Mouse (Mus musculus) layer of hippocampus, postnatal 14 days (tissue): ENCODE measurements around the gene Olfr912. TPM values are rescaled to one million over a fixed set of nuclear protein-coding genes. Genes with fewer than 3 reads are reported as not detected.

Source experiments
- DNase-seq, 2 experiments: peaks; one replicate each; pipeline ENCODE4 v3.0.0; 2021 to 2022; ENCODE audit warnings: low spot score in 2 of 2, mixed read lengths in 1 of 2
- long read RNA-seq, 2 experiments: library from polyadenylated mRNA; stranded (forward); transcript quantifications; one replicate each; pipeline ENCODE4 v2.0.0; 2021
- total RNA-seq, 2 experiments: library from RNA; stranded (reverse); gene quantifications; 2 replicates each; pipeline ENCODE4 v1.2.3; 2021

Gene Olfr912
- not detected for total RNA-seq
- long read RNA-seq, experiment 1: 0 reads
- long read RNA-seq, experiment 2: 0 reads

DNA sequence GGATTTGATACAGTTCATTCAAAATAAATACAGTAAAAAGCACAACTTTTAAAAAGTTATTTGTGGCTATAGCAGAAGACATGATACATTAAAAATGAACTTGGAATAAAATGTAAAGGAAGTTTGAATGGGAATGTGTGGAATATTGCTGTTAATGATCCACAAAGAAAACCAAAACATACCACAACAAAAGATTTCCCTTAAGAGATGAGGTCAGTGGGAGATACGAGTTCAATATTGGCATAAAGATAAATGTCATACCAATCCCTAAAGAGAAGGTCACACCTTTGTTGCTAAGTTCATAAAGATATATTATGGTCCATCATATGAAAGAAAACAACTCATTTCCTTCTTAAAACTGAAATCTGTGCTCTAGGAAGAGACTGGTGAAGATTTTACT, at the start of gene Olfr912:
Gene Olfr912 (plus strand): TSS at position 301 of the 400 bp plus-strand sequence.
- no peak for DNase-seq

DNA sequence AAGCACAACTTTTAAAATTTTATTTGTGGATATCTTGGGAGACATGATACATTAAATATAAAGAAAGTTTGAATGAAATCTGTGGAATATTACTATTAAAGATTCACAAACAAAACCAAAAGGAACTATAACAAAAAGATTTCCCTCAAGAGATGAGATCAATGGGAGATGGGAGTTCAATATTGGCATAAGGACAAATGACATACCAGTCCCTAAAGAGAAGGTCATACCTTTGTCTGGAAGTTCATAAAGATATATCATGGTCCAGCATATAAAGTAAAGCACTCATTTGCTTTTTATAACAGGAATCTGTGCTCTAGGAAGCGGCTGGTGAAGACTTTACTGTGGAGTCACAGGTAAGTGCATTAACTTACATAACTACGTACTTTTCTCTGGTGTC, 42.4 kb upstream of the Olfr912 start, which contains the start of gene Olfr910:
Gene Olfr910 (plus strand): TSS at position 301 of the 400 bp plus-strand sequence.
- no peak for DNase-seq

DNA sequence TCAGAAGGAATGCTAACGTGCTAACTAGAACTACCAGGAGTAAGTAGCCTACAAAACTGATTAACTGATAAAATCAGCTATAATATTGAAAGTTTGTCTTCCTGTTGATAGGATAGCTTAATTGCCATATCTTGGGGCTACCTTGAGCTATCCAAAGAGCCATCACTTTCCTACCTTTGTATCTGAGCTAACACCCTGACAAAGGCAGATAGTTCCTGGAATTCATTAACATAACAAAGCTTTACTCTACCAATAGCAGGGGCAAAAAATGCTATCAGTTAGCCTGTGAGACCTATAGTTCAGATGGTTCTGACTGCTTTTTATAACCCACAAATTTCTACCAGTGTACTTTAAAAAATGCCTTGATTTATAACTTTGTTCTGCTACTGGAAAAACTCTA, 11.1 kb downstream of the Olfr912 start:
- no peak for DNase-seq

DNA sequence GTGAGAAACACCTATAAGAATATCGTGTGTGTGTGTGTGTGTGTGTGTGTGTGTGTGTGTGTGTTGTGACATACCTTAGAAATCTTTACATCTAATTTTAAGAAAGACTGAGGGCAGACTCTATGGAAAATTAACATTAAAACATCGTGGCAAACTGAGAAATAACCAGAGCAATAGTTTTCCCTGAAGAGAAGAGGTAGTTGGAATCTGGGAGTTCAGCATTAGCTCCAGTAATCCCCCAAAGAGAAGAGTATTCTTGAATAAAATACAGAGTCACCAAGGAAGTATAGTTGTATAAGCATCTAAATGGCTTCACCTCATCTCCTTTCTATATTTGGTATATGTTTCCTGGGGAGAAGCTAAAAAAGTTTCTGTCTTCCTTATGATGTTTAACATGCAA, 12.5 kb downstream of the Olfr912 start, which contains the start of gene Olfr913:
Gene Olfr913 (plus strand): TSS at position 301 of the 400 bp plus-strand sequence.
- no peak for DNase-seq

DNA sequence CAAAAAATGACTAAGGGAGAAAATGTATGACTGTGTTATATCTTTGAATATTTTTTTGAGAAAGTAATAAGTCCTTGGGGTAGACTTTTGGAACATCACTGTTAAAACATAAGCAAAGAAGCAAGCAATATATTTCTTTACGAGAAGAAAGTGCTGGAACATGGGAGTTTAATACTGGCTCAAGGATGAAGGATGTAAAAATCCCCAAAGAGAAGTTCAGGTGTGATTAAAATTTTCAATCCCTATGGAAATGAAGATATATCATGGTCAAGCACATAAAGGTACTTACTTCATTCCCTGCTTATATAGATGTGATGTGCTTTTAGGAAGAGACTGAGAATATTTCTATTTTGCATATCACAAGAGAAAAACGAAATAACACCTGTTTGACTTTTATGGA, 24.8 kb downstream of the Olfr912 start, which contains the start of gene Olfr914:
Gene Olfr914 (plus strand): TSS at position 301 of the 400 bp plus-strand sequence.
- DNase-seq: no peak

DNA sequence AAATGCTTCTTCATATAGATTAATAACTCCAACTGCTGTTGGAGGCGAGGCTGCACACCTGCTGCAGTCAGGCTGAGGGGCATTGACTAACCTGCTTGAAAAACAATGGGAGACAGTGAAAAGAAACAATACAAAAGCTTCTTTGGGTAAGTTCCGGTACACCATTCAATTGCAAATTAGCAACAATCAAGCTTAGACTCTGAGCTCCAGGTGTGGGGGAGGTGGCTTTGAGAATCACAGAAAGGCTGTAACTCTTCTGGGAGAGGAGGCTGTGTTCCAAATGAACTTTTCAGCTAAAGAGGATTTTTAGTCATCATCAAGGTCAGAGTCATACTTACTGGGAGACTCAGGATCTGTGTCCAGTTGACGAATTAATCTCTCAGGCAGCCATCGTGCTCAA, 52.4 kb downstream of the Olfr912 start:
- no peak for DNase-seq

Other genes starting within 250 kb of the Olfr912 start
- gene Olfr898, start 231.8 kb upstream of the Olfr912 start, total RNA-seq: not detected
- not detected for gene Olfr250, start 213.3 kb upstream of the Olfr912 start, total RNA-seq
- not detected for gene Olfr251, start 203.1 kb upstream of the Olfr912 start, total RNA-seq
- gene Olfr147, start 178.5 kb upstream of the Olfr912 start, total RNA-seq: not detected
- not detected for gene Olfr901, start 150.7 kb upstream of the Olfr912 start, total RNA-seq
- gene Olfr902, start 132.5 kb upstream of the Olfr912 start, total RNA-seq: not detected
- not detected for gene Olfr904, start 117.0 kb upstream of the Olfr912 start, total RNA-seq
- not detected for gene Olfr905, start 109.1 kb upstream of the Olfr912 start, total RNA-seq
- not detected for gene Olfr906, start 93.1 kb upstream of the Olfr912 start, total RNA-seq
- gene Olfr907, start 84.4 kb upstream of the Olfr912 start, total RNA-seq: not detected
- not detected for gene Olfr911-ps1, start 58.6 kb upstream of the Olfr912 start, total RNA-seq
- not detected for gene Olfr910, start 42.3 kb upstream of the Olfr912 start, total RNA-seq
- gene Olfr913, start 12.6 kb downstream of the Olfr912 start, total RNA-seq: not detected
- not detected for gene Olfr914, start 24.9 kb downstream of the Olfr912 start, total RNA-seq
- gene Olfr916, start 79.7 kb downstream of the Olfr912 start, total RNA-seq: not detected
- gene Olfr917, start 85.7 kb downstream of the Olfr912 start, total RNA-seq: not detected
- gene Olfr918, start 94.4 kb downstream of the Olfr912 start, total RNA-seq: not detected
- not detected for gene Olfr919, start 123.5 kb downstream of the Olfr912 start, total RNA-seq
- gene Vwa5a, start 138.1 kb downstream of the Olfr912 start, total RNA-seq: 1 to 10 TPM; 7.8 to 9.8 TPM
- under 1 TPM in 1 of 2 experiments, not detected in 1; 0.07 TPM for gene Olfr920, start 172.1 kb downstream of the Olfr912 start, total RNA-seq
- gene Olfr921, start 192.9 kb downstream of the Olfr912 start, total RNA-seq: not detected
- not detected for gene Olfr922, start 234.4 kb downstream of the Olfr912 start, total RNA-seq
- not detected for gene Olfr923, start 246.4 kb downstream of the Olfr912 start, total RNA-seq